Mouse (Mus musculus): ENCODE results near the gene Dazap1. TPM values are rescaled to one million over a fixed set of nuclear protein-coding genes. Genes with fewer than 3 reads are reported as not detected.

Dazap1 gene
- polyA plus RNA-seq, 1 experiment from 2014 or later = 45.7 TPM

GRCm38 (mm10) chr10:80297526-80298133, 36.3 kb downstream of the Dazap1 start:
- WGBS = 71% methylated on average over 8 of the region's 8 CpGs
- H3K27me3 ChIP-seq (replicated peaks; ENCODE audit: control insufficient read depth, insufficient read depth, low read length) = peaks cover 51% of the 10 kb centered on the region
- ATAC-seq (replicated peaks; ENCODE audit: low FRiP score, low TSS enrichment, low read depth) = no peak

GRCm38 (mm10) chr10:80298571-80299281, 37.4 kb downstream of the Dazap1 start:
- Histone ChIP-seq H3K4me2 (ENCODE audit: low read length) (0 out of 2 replicates have a peak overlapping the region, but pooled peaks have one; percentile 8), H3K36me3 (ENCODE audit: control insufficient read depth, insufficient read depth, low read length) (peaks cover 15% of the 10 kb centered on the region), H3K4me3 (ENCODE audit: low read depth, low read length) (peak overlapping the region; percentile 15), H3K9me3 (ENCODE audit: control insufficient read depth, low read length) (no peaks in the 10 kb centered on the region), H3K9ac (ENCODE audit: low read length) (0 out of 2 replicates have a peak overlapping the region, but pooled peaks have one; percentile 7), H3K27ac (ENCODE audit: low read depth) (no peak overlapping the region), H3K27me3 (replicated peaks; ENCODE audit: control insufficient read depth, insufficient read depth, low read length) (peaks cover 56% of the 10 kb centered on the region), H3K4me1 (replicated peaks; ENCODE audit: control insufficient read depth, insufficient read depth, low read length) (peaks cover 9% of the 10 kb centered on the region)
- WGBS = 4% methylated on average over 26 of the region's 26 CpGs
- DNase-seq (ENCODE audit: low spot score) (no peak), ATAC-seq (replicated peaks; ENCODE audit: low FRiP score, low TSS enrichment, low read depth) (peak; percentile 19; the same call in 1 of the 2 replicates)

More at GRCm38 (mm10) chr10:80297526-80298133, 36.3 kb downstream of the Dazap1 start:
- Histone ChIP-seq H3K4me1 (replicated peaks; ENCODE audit: control insufficient read depth, insufficient read depth, low read length) (peaks cover 16% of the 10 kb centered on the region), H3K36me3 (ENCODE audit: control insufficient read depth, insufficient read depth, low read length) (peaks cover 21% of the 10 kb centered on the region), H3K27ac (ENCODE audit: low read depth) (no peak overlapping the region), H3K9ac (ENCODE audit: low read length) (no peak overlapping the region), H3K4me2 (ENCODE audit: low read length) (no peak overlapping the region), H3K4me3 (ENCODE audit: low read depth, low read length) (no peak overlapping the region), H3K9me3 (ENCODE audit: control insufficient read depth, low read length) (no peaks in the 10 kb centered on the region)
- DNase-seq (ENCODE audit: low spot score) = no peak

- Histone ChIP-seq H3K9me3 (ENCODE audit: control insufficient read depth, low read length) (no peaks in the 10 kb centered on the region), H3K4me2 (ENCODE audit: low read length) (0 out of 2 replicates have a peak overlapping the region, but pooled peaks have one; percentile 8), H3K27ac (ENCODE audit: low read depth) (no peak overlapping the region), H3K4me3 (ENCODE audit: low read depth, low read length) (peak overlapping the region; percentile 15), H3K4me1 (replicated peaks; ENCODE audit: control insufficient read depth, insufficient read depth, low read length) (peaks cover 5% of the 10 kb centered on the region), H3K27me3 (replicated peaks; ENCODE audit: control insufficient read depth, insufficient read depth, low read length) (peaks cover 60% of the 10 kb centered on the region), H3K9ac (ENCODE audit: low read length) (0 out of 2 replicates have a peak overlapping the region, but pooled peaks have one; percentile 7), H3K36me3 (ENCODE audit: control insufficient read depth, insufficient read depth, low read length) (peaks cover 9% of the 10 kb centered on the region)
- no peak for ATAC-seq (replicated peaks; ENCODE audit: low FRiP score, low TSS enrichment, low read depth)
- WGBS = 5% methylated on average over 15 of the region's 15 CpGs
- DNase-seq (ENCODE audit: low spot score) = no peak
Observed at GRCm38 (mm10) chr10:80299301-80299700, 38.0 kb downstream of the Dazap1 start.

GRCm38 (mm10) chr10:80299824-80300223, 38.5 kb downstream of the Dazap1 start:
- peaks cover 65% of the 10 kb centered on the region for H3K27me3 ChIP-seq (replicated peaks; ENCODE audit: control insufficient read depth, insufficient read depth, low read length)
- DNase-seq (ENCODE audit: low spot score) = no peak
- WGBS = 51% methylated on average over 10 of the region's 10 CpGs

GRCm38 (mm10) chr10:80300672-80301181, 39.4 kb downstream of the Dazap1 start:
- Histone ChIP-seq H3K9ac (ENCODE audit: low read length) (no peak overlapping the region), H3K27ac (ENCODE audit: low read depth) (no peak overlapping the region)
- 32% methylated on average over 11 of the region's 11 CpGs for WGBS

More at GRCm38 (mm10) chr10:80299824-80300223, 38.5 kb downstream of the Dazap1 start:
- ATAC-seq (replicated peaks; ENCODE audit: low FRiP score, low TSS enrichment, low read depth) = no peak
- Histone ChIP-seq H3K27ac (ENCODE audit: low read depth) (no peak overlapping the region), H3K9ac (ENCODE audit: low read length) (no peak overlapping the region), H3K4me2 (ENCODE audit: low read length) (no peak overlapping the region), H3K9me3 (ENCODE audit: control insufficient read depth, low read length) (no peaks in the 10 kb centered on the region), H3K4me3 (ENCODE audit: low read depth, low read length) (no peak overlapping the region), H3K36me3 (ENCODE audit: control insufficient read depth, insufficient read depth, low read length) (peaks cover 4% of the 10 kb centered on the region), H3K4me1 (replicated peaks; ENCODE audit: control insufficient read depth, insufficient read depth, low read length) (0 out of 2 replicates have a peak, but pooled peaks cover 4% of the 10 kb centered on the region)

GRCm38 (mm10) chr10:80301256-80302081, 40.2 kb downstream of the Dazap1 start:
- H3K9ac ChIP-seq (ENCODE audit: low read length) = no peak overlapping the region
- H3K27me3 ChIP-seq (replicated peaks; ENCODE audit: control insufficient read depth, insufficient read depth, low read length) = peaks cover 79% of the 10 kb centered on the region
- DNase-seq (ENCODE audit: low spot score) (no peak), ATAC-seq (replicated peaks; ENCODE audit: low FRiP score, low TSS enrichment, low read depth) (no peak)
- H3K9me3 ChIP-seq (ENCODE audit: control insufficient read depth, low read length) = no peaks in the 10 kb centered on the region
- 0 out of 2 replicates have a peak, but pooled peaks cover 1% of the 10 kb centered on the region for H3K4me1 ChIP-seq (replicated peaks; ENCODE audit: control insufficient read depth, insufficient read depth, low read length)
- no peaks in the 10 kb centered on the region for H3K36me3 ChIP-seq (ENCODE audit: control insufficient read depth, insufficient read depth, low read length)
- no peak overlapping the region for H3K4me3 ChIP-seq (ENCODE audit: low read depth, low read length)
- H3K27ac ChIP-seq (ENCODE audit: low read depth) = no peak overlapping the region
- WGBS = 79% methylated on average over 9 of the region's 10 CpGs
- peak overlapping the region; percentile 16; the same call in 1 of the 2 replicates for H3K4me2 ChIP-seq (ENCODE audit: low read length)

More at GRCm38 (mm10) chr10:80300672-80301181, 39.4 kb downstream of the Dazap1 start:
- no peaks in the 10 kb centered on the region for H3K36me3 ChIP-seq (ENCODE audit: control insufficient read depth, insufficient read depth, low read length)
- DNase-seq (ENCODE audit: low spot score) = no peak
- no peaks in the 10 kb centered on the region for H3K9me3 ChIP-seq (ENCODE audit: control insufficient read depth, low read length)
- peaks cover 73% of the 10 kb centered on the region for H3K27me3 ChIP-seq (replicated peaks; ENCODE audit: control insufficient read depth, insufficient read depth, low read length)
- H3K4me3 ChIP-seq (ENCODE audit: low read depth, low read length) = no peak overlapping the region
- H3K4me1 ChIP-seq (replicated peaks; ENCODE audit: control insufficient read depth, insufficient read depth, low read length) = 0 out of 2 replicates have a peak, but pooled peaks cover 4% of the 10 kb centered on the region
- H3K4me2 ChIP-seq (ENCODE audit: low read length) = no peak overlapping the region
- no peak for ATAC-seq (replicated peaks; ENCODE audit: low FRiP score, low TSS enrichment, low read depth)

- no peak for ATAC-seq (replicated peaks; ENCODE audit: low FRiP score, low TSS enrichment, low read depth)
- 66% methylated on average over 5 of the region's 5 CpGs for WGBS
- Histone ChIP-seq H3K9me3 (ENCODE audit: control insufficient read depth, low read length) (no peaks in the 10 kb centered on the region), H3K27ac (ENCODE audit: low read depth) (no peak overlapping the region), H3K4me3 (ENCODE audit: low read depth, low read length) (no peak overlapping the region), H3K4me2 (ENCODE audit: low read length) (no peak overlapping the region), H3K9ac (ENCODE audit: low read length) (no peak overlapping the region), H3K4me1 (replicated peaks; ENCODE audit: control insufficient read depth, insufficient read depth, low read length) (no peaks in the 10 kb centered on the region), H3K36me3 (ENCODE audit: control insufficient read depth, insufficient read depth, low read length) (no peaks in the 10 kb centered on the region), H3K27me3 (replicated peaks; ENCODE audit: control insufficient read depth, insufficient read depth, low read length) (peaks cover 78% of the 10 kb centered on the region)
- no peak for DNase-seq (ENCODE audit: low spot score)
Observed at GRCm38 (mm10) chr10:80302082-80302355, 40.7 kb downstream of the Dazap1 start.

- Histone ChIP-seq H3K36me3 (ENCODE audit: control insufficient read depth, insufficient read depth, low read length) (no peaks in the 10 kb centered on the region), H3K4me1 (replicated peaks; ENCODE audit: control insufficient read depth, insufficient read depth, low read length) (no peaks in the 10 kb centered on the region), H3K9me3 (ENCODE audit: control insufficient read depth, low read length) (no peaks in the 10 kb centered on the region), H3K4me2 (ENCODE audit: low read length) (no peak overlapping the region), H3K27me3 (replicated peaks; ENCODE audit: control insufficient read depth, insufficient read depth, low read length) (peaks cover 74% of the 10 kb centered on the region), H3K4me3 (ENCODE audit: low read depth, low read length) (no peak overlapping the region), H3K9ac (ENCODE audit: low read length) (no peak overlapping the region), H3K27ac (ENCODE audit: low read depth) (no peak overlapping the region)
- ATAC-seq (replicated peaks; ENCODE audit: low FRiP score, low TSS enrichment, low read depth) (0 out of 2 replicates have a peak, but pooled peaks have one; percentile 30), DNase-seq (ENCODE audit: low spot score) (no peak)
- 11% methylated on average over 9 of the region's 9 CpGs for WGBS
Observed at GRCm38 (mm10) chr10:80302471-80302881, 41.2 kb downstream of the Dazap1 start.

All from intestine, embryonic 14.5 days (tissue).